Mouse (Mus musculus) neural tube, embryonic 10.5 days (tissue): ENCODE data around the gene Orai3.

Experiments
- DNase-seq: peaks from one replicate; pipeline ENCODE4 v3.0.0-alpha.2; 2017; ENCODE audit warnings: low spot score; ENCODE audit errors: extremely low spot score

The Orai3 gene

DNA sequence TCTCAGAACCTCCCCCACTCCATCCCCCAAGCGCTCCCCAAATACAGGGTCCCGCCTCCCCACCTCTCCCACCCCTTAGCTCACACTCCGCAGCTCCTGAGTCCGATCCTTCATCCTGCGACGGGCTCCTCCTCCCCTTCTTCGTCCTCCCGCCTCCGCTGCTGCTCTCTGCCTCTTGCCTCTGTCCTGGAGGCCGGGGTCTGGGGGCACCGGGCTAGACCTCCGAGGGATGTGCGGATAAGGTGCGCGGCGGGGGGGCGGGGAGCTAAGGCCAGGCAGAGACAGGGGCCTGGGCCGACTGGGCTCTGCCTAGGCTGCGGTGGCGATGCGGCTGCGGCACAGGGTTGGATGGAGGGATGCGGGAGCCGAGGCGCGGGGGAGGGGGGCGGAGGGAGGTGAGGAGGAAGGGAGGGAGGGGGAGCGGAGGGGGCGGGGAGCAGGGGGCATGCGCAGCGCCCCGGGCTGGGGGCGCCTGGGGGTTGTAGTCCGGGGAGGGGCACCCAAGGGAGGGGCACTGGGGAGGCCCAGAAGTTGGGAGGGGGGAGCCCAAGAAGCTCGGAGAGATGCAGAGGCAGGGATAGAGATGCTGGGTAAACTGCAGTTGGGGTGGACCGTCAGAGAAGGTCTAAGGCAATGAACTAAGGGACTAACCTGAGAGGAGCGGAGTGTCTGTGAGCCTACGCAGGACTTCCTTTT, 54.7 kb downstream of the Orai3 start, which contains the start of the genes Stx4a and Stx1b:
Stx4a (plus strand) TSS at position 119 of the 696 bp plus-strand sequence.
Stx1b (minus strand) TSS at position 374 of the 696 bp plus-strand sequence.
- peak; percentile 76 for DNase-seq
